Mouse (Mus musculus) liver, adult (tissue): Measurements from ENCODE around the gene Hbp1.

ENCODE experiments used
- GATA4 ChIP-seq: IDR thresholded peaks from 2 replicates; pipeline ENCODE4 v1.6.1; 2014; ENCODE audit warnings: mild to moderate bottlenecking, low read length; ENCODE audit not compliant: insufficient replicate concordance

The Hbp1 gene

DNA sequence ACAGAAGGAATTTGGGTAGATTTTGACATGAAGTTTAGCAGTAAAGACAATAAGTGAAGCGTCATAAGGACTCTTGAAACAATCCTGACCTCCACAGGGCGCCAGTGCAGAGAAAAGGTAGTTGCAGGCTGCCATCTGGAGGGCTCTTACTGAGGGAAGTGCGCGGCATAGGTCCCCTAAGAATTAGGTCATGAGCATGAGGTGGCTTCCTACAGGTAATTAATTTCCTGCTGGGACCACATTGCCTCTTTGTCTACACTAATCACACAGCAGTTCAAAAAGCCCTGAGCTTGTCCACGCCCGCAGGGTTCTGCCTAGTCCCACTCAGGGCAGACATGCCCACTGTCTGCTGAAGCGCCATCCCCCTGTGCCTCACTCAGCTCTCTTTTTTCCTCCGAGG, 53.3 kb downstream of the Hbp1 start:
- TF ChIP-seq GATA4: no peak

- TF ChIP-seq GATA4: no peak
Observed at GRCm38 (mm10) chr12:31896295-31896694, 54.0 kb downstream of the Hbp1 start.

DNA sequence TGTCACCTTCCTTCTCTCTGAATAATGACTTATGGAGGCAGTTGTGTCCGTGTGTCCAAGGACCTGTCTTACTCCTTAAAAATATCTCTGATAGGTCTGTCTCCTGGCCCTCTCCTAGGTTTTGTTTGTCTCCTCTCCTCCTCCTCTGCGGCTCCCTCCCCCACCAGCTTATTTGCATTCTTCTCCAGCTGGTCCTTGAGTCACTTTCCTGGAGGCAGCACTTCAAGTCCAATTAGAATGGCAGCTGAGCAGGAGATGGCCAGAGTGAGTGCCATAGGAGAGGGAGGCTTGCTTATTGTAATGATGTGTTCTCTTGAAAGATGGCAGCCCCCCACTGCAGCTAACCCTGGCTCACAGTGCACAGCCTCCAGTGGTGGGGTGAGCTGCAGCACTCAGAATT, 54.4 kb downstream of the Hbp1 start:
- TF ChIP-seq GATA4: no peak

- TF ChIP-seq GATA4: no peak
Observed at GRCm38 (mm10) chr12:31895095-31895734, 55.1 kb downstream of the Hbp1 start.

DNA sequence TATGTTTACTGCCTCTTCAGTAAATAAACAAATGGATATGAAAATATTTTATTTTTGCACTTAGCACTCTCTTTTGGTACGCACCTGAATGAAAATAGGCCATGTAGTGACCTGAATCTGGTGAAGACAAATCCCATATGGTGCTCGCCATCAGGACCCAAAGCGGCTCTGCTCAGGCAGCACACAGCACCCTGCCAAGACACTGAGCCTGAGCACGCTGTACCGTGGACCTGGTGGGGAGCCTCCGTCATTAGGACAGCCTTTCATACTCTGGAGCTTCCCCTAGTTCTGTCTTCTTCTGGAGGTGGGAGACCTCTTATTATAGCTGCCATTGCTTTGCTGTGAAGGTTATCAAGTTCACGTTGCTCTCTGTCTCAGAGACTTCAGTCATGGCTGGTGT, 57.6 kb downstream of the Hbp1 start:
- TF ChIP-seq GATA4: no peak

GRCm38 (mm10) chr12:31892079-31892478, 58.3 kb downstream of the Hbp1 start:
- TF ChIP-seq GATA4: no peak

- no peak for TF ChIP-seq GATA4
Observed at GRCm38 (mm10) chr12:31890685-31891084, 59.6 kb downstream of the Hbp1 start.

DNA sequence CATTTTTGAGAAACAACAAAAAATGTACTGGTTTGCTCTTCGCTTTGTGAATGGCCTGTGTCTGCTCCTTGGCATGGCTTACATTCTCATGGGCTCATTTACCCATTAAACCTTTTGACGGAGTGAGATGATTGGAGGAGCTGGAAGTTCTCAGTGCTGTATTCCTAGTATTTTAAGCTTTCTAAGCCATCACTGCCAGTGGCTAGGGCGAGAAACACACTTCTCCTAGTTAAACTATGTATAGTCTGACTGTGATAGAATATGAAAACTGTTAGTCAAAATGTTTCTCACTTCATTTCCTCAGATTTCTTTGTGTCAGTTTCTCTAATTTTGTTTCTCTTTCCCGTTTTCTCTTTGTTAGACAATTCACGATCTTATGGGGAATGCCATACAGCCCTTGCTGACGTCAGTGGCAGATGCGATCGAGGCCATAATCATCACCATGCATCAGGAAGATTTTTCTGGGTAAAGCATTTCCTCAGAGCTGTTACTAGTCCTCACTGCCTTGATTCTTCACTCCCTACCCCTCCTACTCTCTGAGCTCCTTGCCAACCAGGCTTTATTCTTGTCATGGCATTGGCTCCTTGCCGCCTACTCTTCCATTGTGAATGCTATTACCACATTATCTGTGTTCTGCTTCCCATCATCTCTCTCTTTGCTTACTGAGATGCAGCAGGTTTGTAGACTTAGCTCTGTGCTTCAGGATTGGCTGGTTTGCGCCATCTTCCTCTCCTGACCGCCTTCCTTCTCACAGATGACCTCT, 64.3 kb downstream of the Hbp1 start:
- no peak for TF ChIP-seq GATA4

GRCm38 (mm10) chr12:31885084-31885483, 65.3 kb downstream of the Hbp1 start:
- TF ChIP-seq GATA4: no peak

GRCm38 (mm10) chr12:31884365-31884764, 66.0 kb downstream of the Hbp1 start:
- no peak for TF ChIP-seq GATA4

GRCm38 (mm10) chr12:31882736-31883135, 67.6 kb downstream of the Hbp1 start:
- TF ChIP-seq GATA4: no peak

DNA sequence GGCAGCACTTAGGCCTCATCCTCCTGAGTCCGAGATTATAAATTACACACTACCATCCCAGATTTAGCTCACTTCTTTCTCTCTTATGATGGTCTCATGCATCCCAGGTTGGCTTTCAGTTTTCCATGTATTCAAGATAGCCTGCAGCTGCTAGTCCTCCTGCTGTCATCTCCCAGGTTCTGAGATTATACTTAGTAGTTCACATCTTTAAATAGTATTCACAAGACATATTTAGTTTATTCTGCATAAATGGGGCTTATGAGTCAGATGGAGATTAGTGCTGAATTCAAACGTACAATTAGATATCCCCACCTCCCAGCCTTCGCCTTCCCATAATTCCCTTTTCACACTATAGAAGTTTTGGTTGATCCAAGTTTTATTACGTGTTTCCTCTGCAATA, 73.6 kb downstream of the Hbp1 start:
- TF ChIP-seq GATA4: no peak
